Mouse (Mus musculus): ENCODE measurements around the gene Ubp1. TPM values are rescaled to one million over a fixed set of nuclear protein-coding genes. Genes with fewer than 3 reads are reported as not detected.
A peak's percentile ranks its signal among the peaks of the same experiment; 100 is the strongest.

Gene Ubp1
- total and polyA plus RNA-seq, 2 experiments from 2014 or later, result 17.8 to 92.5 TPM

GRCm38 (mm10) chr9:113928591-113928990, 2.1 kb upstream of the Ubp1 start:
- Histone ChIP-seq H3K4me1 (ENCODE audit: insufficient read depth) (peaks cover 12% of the 10 kb centered on the region), H3K9ac (no peak overlapping the region), H3K4me3 (ENCODE audit: low read depth, low read length) (no peak overlapping the region), H3K27ac (ENCODE audit: low read depth, low read length) (no peak overlapping the region), H3K27me3 (ENCODE audit: insufficient read depth, low read length) (no peaks in the 10 kb centered on the region), H3K4me2 (ENCODE audit: low read depth) (no peak overlapping the region), H3K36me3 (ENCODE audit: insufficient read depth) (peaks cover 12% of the 10 kb centered on the region), H3K9me3 (ENCODE audit: low read length) (no peaks in the 10 kb centered on the region)
- DNase-seq (no peak), ATAC-seq (no peak)
- 81% methylated on average over 4 of the region's 4 CpGs for WGBS
- no peak for TF ChIP-seq CTCF (IDR thresholded peaks at IDR 0.05; ENCODE audit: low read depth)

GRCm38 (mm10) chr9:113929676-113930075, 1.1 kb upstream of the Ubp1 start:
- 76% methylated on average over 1 of the region's 1 CpGs for WGBS
- ATAC-seq, result no peak

GRCm38 (mm10) chr9:113931375-113932099, 803 bp downstream of the Ubp1 start:
- no peak for TF ChIP-seq CTCF (IDR thresholded peaks at IDR 0.05; ENCODE audit: low read depth)
- DNase-seq (peak; percentile 10), ATAC-seq (no peak; the same call in 1 of the 2 replicates)
- WGBS, result 3% methylated on average over 83 of the region's 91 CpGs
- Histone ChIP-seq H3K4me3 (ENCODE audit: low read depth, low read length) (peak overlapping the region; percentile 94), H3K27ac (ENCODE audit: low read depth, low read length) (peak overlapping the region; percentile 80), H3K4me1 (ENCODE audit: insufficient read depth) (peaks cover 12% of the 10 kb centered on the region), H3K4me2 (ENCODE audit: low read depth) (peak overlapping the region; percentile 93), H3K36me3 (ENCODE audit: insufficient read depth) (no peaks in the 10 kb centered on the region), H3K27me3 (ENCODE audit: insufficient read depth, low read length) (no peaks in the 10 kb centered on the region), H3K9ac (peak overlapping the region; percentile 77), H3K9me3 (ENCODE audit: low read length) (no peaks in the 10 kb centered on the region)

More at GRCm38 (mm10) chr9:113929676-113930075, 1.1 kb upstream of the Ubp1 start:
- Histone ChIP-seq H3K27me3 (ENCODE audit: insufficient read depth, low read length) (no peaks in the 10 kb centered on the region), H3K36me3 (ENCODE audit: insufficient read depth) (peaks cover 2% of the 10 kb centered on the region; the same call in 1 of the 2 replicates), H3K4me1 (ENCODE audit: insufficient read depth) (peaks cover 12% of the 10 kb centered on the region), H3K4me2 (ENCODE audit: low read depth) (no peak overlapping the region), H3K9ac (no peak overlapping the region), H3K4me3 (ENCODE audit: low read depth, low read length) (no peak overlapping the region), H3K9me3 (ENCODE audit: low read length) (no peaks in the 10 kb centered on the region), H3K27ac (ENCODE audit: low read depth, low read length) (no peak overlapping the region)
- no peak for DNase-seq
- no peak for TF ChIP-seq CTCF (IDR thresholded peaks at IDR 0.05; ENCODE audit: low read depth)

- TF ChIP-seq CTCF (IDR thresholded peaks at IDR 0.05; ENCODE audit: low read depth), result no peak
- peak overlapping the region; percentile 77 for H3K9ac ChIP-seq
- peak overlapping the region; percentile 94 for H3K4me3 ChIP-seq (ENCODE audit: low read depth, low read length)
- WGBS, result 1% methylated on average over 8 of the region's 8 CpGs
- H3K36me3 ChIP-seq (ENCODE audit: insufficient read depth), result no peaks in the 10 kb centered on the region
- no peaks in the 10 kb centered on the region for H3K27me3 ChIP-seq (ENCODE audit: insufficient read depth, low read length)
- no peak for ATAC-seq
- no peak overlapping the region; the same call in 1 of the 2 replicates for H3K27ac ChIP-seq (ENCODE audit: low read depth, low read length)
- peak overlapping the region; percentile 93 for H3K4me2 ChIP-seq (ENCODE audit: low read depth)
- peaks cover 12% of the 10 kb centered on the region for H3K4me1 ChIP-seq (ENCODE audit: insufficient read depth)
- DNase-seq, result peak; percentile 7
- H3K9me3 ChIP-seq (ENCODE audit: low read length), result no peaks in the 10 kb centered on the region
These were observed 1.4 kb downstream of the Ubp1 start for GRCm38 (mm10) chr9:113932100-113932470.

GRCm38 (mm10) chr9:113932501-113932900, 1.8 kb downstream of the Ubp1 start:
- H3K9me3 ChIP-seq (ENCODE audit: low read length), result no peaks in the 10 kb centered on the region
- ATAC-seq (no peak), DNase-seq (no peak)
- H3K36me3 ChIP-seq (ENCODE audit: insufficient read depth), result no peaks in the 10 kb centered on the region
- no peaks in the 10 kb centered on the region for H3K27me3 ChIP-seq (ENCODE audit: insufficient read depth, low read length)
- H3K27ac ChIP-seq (ENCODE audit: low read depth, low read length), result no peak overlapping the region
- no peak for TF ChIP-seq CTCF (IDR thresholded peaks at IDR 0.05; ENCODE audit: low read depth)
- 30% methylated on average over 11 of the region's 11 CpGs for WGBS
- peak overlapping the region; percentile 93 for H3K4me2 ChIP-seq (ENCODE audit: low read depth)
- H3K4me3 ChIP-seq (ENCODE audit: low read depth, low read length), result peak overlapping the region; percentile 94
- peaks cover 12% of the 10 kb centered on the region for H3K4me1 ChIP-seq (ENCODE audit: insufficient read depth)
- peak overlapping the region; percentile 77; the same call in 1 of the 2 replicates for H3K9ac ChIP-seq

GRCm38 (mm10) chr9:113935638-113936037, 4.9 kb downstream of the Ubp1 start:
- ATAC-seq, result no peak
- Histone ChIP-seq H3K4me3 (ENCODE audit: low read depth, low read length) (no peak overlapping the region), H3K4me2 (ENCODE audit: low read depth) (no peak overlapping the region), H3K27me3 (ENCODE audit: insufficient read depth, low read length) (no peaks in the 10 kb centered on the region), H3K27ac (ENCODE audit: low read depth, low read length) (no peak overlapping the region), H3K9me3 (ENCODE audit: low read length) (no peaks in the 10 kb centered on the region), H3K9ac (no peak overlapping the region), H3K36me3 (ENCODE audit: insufficient read depth) (no peaks in the 10 kb centered on the region), H3K4me1 (ENCODE audit: insufficient read depth) (peaks cover 10% of the 10 kb centered on the region)
- TF ChIP-seq CTCF (IDR thresholded peaks at IDR 0.05; ENCODE audit: low read depth), result no peak
- WGBS, result 57% methylated on average over 5 of the region's 5 CpGs
- no peak for DNase-seq

GRCm38 (mm10) chr9:113939063-113939850, 8.5 kb downstream of the Ubp1 start:
- no peak for TF ChIP-seq CTCF (IDR thresholded peaks at IDR 0.05; ENCODE audit: low read depth)
- no peak for ATAC-seq
- Histone ChIP-seq H3K4me3 (ENCODE audit: low read depth, low read length) (no peak overlapping the region), H3K9me3 (ENCODE audit: low read length) (no peaks in the 10 kb centered on the region), H3K4me2 (ENCODE audit: low read depth) (no peak overlapping the region), H3K4me1 (ENCODE audit: insufficient read depth) (0 out of 2 replicates have a peak, but pooled peaks cover 3% of the 10 kb centered on the region), H3K9ac (no peak overlapping the region), H3K27ac (ENCODE audit: low read depth, low read length) (0 out of 2 replicates have a peak overlapping the region, but pooled peaks have one; percentile 9), H3K36me3 (ENCODE audit: insufficient read depth) (no peaks in the 10 kb centered on the region), H3K27me3 (ENCODE audit: insufficient read depth, low read length) (no peaks in the 10 kb centered on the region)
- whole genome bisulfite sequencing, result 60% methylated on average over 9 of the region's 9 CpGs
- peak; percentile 19 for DNase-seq

All from forebrain, postnatal 0 days (tissue).